Mouse (Mus musculus) kidney, postnatal 10 days (tissue): Measurements from ENCODE around the gene Arhgap20.

Experiments used
- DNase-seq: peaks from one replicate; pipeline ENCODE4 v3.0.0; 2021; ENCODE audit warnings: mixed read lengths

Arhgap20 gene

DNA sequence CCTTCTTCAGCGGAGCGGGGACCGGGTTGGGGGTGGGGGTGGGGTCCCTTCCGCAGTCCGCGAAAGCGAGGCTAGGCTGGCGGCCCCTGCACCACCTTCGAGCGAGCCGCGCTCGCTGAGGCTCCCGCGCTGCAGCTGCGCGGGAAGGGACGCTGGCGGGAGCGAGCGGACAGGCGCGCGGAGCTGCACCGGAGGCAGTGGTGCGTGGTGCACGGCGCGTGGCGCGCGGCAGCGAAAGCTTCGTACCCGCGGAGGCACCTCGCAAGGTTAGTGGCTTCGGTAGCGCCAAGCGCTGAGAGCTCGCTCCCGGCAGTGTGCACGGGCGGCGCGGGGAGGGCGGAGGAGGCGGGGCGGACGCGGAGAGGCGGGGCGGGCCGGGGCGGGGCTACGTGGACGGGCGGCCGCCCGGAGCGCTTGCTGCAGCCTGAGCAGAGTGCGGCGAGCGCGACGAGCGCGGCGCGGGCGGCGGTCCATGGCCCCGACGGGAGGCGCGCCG is at the start of gene Arhgap20:
Gene Arhgap20, plus strand, starts transcription at position 417 of the 496 bp plus-strand sequence.
- peak; percentile 86 for DNase-seq

DNA sequence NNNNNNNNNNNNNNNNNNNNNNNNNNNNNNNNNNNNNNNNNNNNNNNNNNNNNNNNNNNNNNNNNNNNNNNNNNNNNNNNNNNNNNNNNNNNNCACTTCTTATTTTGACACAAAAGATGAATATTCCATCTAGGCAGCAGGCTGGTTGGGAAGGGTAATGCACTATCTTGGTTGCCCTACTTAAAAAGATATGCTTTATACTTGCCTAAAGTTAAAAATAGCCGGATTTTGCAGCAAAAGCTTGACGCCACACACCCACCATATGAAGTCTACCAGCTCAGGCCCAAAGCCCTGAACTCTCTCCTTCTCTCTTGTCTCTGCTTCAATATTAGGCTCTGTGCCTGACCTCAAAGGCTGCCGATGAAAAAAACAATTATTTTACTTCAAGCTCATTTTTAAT is 46.3 kb upstream of the Arhgap20 start:
- no peak for DNase-seq

DNA sequence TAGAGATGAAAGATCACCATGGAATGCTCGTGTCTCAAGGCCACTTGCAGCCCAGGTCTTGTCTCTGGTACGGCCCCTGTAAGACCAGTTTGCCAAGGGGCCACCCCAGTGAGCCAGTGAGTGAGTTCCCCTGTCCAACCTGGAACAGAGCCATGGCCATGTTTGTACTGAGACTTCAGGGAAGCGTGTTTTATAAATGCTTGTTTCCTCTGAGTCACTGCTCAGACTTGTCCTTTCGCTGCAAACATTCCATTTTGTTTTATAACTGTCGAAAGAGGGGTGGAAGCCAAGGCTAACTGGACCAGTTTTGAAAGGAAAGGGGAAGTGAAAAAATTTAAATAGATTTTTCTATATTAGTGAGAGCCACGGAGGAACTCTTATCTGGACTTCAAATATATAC is 37.2 kb upstream of the Arhgap20 start:
- DNase-seq: peak; percentile 34

DNA sequence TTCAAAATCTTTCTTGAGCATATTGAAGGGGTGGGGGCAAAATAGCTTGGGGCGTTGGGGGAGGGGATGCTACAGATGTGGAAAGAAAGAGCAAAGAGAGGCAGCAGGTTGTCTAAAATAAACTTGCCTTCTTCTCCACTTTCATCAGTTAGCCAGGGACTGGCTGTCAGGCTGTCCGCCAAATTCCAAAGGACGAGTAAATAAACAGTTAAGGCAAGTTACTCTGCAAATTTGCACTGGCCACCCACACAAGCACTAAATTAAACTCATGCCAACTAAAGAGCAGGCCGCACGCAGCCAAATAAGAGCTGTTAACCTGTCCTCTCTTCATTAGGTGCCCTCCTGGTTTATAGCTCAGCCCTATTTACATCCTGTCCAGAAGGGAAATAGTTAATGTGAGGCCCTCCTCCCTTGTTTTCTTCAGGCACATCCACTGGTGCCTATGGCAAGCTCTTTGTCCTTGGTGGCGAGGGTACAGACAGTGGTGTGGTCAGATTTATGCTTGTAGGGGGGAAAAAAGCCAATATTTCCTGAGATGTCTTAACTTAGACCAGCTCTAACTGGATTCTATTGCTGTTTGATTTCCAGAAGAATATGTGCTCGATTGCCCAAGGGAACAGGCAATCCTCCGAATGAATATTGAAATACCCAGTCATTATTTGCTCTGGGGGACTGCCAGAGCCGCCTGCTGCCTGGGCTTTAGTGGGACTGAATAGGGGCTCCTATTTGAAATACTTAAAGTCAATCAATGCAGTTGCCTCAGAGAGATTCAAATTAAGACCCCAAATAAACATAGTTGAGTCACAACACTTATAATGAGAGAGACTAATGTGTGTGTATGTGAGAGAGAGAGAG is 29.7 kb upstream of the Arhgap20 start:
- no peak for DNase-seq

DNA sequence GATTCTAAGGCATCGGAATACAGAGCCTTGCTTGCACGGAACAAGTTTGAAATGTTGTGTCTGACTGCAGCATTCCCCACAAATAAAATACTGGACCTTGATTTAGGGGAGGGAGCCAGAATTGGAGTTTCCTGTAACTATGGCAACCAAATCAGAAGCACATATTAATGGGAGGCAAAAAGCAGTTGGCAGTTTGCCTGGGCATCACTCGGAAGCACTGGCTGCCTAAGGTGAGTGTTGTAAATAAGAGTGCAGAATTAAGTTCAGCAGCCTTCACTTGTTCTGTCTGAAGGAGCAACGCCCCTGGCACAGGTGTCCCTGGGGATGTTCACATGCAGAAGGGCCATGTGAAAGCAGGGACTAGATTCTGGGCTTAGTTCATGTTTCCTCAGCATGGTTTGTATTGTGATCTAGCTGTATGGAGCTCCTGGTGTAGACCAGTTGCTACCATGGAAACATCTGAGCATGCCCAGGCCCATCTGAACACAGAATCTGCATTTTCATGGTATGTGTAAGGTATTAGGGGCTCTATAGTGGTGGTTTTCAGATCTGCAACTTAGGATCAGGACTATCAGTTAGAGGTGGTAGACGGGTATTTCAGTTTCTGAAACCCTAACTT is 28.3 kb upstream of the Arhgap20 start:
- DNase-seq: peak; percentile 8

DNA sequence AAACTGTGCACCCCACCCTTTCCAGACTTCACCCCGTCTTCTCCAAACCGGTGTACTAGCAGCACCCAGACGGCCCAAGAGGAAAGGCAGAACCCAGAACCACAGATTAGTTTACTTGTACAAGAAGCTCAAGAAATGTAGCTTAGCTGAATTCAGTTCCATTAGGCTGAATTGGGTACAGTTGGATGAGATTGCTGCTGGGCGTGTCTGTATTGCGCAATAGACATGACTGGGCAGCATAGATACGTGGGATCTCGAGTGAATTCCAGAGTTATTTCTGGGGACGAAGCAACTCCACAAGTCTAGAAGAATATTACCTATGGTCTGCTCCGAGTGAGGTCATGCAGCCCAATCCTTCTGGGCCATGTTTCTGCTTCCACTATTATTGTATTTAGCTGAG is 26.8 kb upstream of the Arhgap20 start:
- DNase-seq: no peak

DNA sequence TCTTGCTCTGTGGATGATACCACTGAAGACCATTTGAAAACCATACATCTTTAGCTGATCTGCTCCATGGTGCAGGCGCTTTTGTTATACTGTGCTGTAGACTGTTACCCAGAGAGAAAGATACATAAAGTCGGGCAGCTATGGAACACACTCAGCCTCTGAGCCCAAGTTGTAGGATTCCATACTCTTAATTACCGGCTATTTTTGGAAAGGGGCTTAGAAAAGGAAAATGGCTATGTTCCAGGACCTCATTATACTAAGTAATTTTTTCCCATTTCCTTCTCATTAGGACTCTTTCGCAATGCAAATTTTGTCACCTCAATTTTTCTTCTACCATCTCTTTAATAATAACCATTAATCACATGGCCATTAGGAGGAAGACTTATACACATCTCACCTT is 25.3 kb upstream of the Arhgap20 start:
- no peak for DNase-seq

DNA sequence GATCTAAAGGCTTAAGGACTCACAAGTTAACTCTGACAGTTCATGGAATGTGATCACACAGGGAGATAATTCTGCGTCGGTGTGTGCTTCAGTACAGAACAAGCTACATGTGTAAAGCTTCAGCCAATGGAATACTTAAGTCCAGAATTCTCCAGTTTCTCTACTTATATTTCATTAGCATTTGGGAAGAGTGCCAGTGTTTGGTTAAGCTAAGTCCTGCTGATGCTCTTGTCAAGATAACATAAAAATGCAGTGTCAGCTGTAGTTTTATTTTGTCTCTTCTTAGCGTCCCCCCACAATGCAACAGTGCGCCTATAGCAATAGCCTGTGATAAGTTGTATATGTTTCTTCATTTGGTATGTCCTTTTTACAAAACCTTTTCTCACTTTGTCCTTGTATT is 15.0 kb upstream of the Arhgap20 start:
- no peak for DNase-seq

DNA sequence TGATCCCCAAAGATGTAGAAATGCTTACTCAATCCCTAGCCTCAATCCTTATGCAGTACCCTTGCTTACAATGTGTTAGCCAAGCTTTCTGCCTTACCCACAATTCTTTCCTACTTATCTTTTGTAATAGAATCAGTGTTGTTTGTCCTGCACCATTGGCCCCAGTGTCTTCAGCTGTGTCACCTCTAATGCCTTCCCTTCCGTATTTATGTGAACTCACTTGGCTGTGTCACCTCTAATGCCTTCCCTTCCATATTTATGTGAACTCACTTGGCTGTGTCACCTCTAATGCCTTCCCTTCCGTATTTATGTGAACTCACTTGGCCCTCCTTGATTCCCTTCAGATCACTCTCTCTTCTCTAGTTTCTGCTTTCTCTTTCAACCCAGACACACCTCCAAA is 4.1 kb upstream of the Arhgap20 start:
- no peak for DNase-seq

DNA sequence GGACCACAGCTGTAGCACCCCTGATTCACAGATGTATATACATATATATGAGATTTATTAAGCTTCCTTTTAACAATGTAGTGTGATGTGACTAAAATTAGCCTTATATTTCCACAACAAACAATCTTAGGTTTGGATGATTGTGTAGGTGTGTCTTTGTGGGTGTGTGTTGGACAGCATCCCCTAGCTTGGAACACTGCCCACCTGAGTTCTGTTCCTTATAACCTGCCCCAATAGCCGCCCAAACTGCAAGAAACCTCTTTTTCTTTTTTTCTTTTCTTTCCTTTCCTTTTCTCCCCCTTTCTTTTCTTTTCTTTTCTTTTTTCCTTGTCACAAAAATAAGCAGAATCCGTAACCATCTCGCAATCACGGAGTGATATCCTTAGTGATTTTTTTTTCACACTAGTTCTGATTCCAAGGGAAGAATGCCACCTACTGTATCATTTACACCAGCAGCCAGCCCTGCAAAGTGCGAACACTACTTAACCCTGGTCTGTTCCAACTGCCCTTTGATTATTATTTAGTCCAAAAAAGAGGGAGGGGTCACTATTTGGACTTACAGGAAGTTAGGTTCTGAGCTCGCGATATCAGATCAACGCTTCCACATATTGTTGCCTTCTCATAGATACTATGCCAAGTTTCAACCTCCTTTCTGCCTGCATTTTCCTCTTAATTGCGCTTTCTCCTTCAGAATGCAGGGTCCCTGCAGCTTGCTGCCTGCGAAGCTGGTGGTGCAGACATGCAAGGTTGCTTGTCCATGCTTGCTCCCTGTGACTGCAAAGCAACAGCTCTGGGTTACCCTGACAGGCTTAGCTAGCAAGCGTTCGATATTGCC is 879 bp upstream of the Arhgap20 start:
- no peak for DNase-seq

DNA sequence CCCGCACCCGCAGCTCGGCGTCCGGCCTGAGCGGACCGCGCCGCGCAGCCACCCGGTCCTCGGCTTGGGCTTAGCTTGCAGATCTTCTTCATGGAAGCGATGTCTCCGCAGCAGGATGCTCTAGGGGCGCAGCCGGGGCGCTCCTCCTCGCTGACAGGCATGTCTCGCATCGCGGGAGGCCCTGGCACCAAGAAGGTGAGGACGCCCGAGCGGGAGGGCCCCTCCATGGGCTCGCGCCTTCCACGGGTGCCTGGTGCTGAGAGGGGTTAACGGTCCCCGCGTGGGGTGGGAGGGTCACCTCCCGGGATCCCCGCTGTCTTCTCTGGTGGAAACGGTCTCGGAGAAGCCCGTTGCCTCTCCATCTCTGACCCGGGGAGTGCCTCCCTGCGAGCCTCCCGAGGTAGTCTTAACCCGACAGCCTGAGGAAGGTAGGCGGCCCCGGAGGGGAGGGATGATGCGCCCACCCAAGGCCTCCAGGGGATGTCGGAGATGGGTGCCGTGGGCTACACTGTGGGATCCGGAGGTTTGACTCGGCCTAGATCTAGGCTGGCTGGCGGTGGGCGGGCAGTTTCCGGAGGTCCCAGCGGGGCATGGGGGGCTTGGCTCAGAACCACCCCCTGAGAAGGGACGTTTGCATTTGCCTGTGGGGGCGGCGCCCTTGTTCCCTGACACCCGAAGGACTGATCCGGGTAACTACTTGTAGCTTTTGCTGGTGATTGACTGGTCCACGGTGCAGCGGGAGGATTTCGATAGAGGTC is 459 bp downstream of the Arhgap20 start:
- peak; percentile 22 for DNase-seq

DNA sequence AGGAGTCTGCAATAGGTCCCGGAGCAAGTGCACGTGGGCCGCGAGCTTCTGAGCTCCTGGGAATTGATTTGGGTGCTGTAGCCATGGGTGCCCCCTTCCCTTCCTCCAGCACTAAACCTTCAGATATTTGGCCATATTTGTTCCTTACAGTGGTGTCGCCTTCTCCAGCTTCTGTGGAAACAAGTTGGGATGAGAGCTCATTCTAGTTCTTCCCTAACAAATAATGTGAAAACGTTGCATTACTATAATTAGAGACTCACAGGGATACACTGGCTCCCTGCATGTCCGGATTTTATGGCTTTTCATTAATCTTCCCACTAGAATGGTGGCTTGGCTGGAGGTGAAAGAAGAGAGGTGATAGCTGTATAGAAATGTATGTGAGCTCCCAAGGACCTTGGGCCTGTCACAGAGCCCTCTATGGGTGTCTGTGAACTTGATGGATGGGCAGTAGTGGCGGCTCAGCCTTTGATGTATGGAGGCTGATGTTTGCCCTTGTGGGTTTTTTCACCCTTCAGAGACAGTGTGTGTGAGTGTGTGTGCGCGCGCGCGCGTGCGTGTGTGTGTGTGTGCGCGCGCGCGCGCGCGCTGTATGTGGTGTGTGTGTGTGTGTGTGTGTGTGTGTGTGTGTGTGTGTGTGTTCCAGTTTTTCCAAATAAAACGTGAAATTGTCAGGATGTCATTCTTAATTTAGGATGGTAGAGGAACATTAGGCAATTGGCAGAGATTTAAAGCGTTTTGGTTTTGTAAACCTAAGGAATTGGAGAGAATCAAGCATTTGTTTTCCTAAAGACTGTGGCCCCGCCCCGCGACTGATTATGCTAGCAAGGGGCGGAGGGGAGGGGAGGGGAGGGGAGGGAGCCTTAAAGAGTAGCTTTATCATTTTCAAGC is 1.3 kb downstream of the Arhgap20 start:
- DNase-seq: peak; percentile 26

DNA sequence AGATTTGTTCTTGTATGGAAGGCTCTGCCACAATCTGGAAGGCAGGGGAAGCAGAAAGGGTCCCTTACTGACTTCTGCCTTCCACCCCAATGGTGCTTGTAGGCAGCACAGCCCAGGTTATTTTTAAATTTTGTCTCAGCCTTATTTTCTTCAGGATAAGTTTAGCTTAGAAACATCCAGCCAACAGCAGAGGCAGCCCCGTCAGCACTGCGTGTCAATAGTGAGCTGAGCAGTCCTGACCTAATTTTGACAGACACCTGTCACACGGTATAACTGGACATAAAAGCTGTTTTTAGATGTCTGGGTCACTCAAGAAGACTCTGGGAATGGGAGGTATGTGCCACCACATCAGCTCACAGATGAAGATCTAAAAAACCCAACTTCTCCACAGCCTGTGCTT is 9.1 kb downstream of the Arhgap20 start:
- no peak for DNase-seq

DNA sequence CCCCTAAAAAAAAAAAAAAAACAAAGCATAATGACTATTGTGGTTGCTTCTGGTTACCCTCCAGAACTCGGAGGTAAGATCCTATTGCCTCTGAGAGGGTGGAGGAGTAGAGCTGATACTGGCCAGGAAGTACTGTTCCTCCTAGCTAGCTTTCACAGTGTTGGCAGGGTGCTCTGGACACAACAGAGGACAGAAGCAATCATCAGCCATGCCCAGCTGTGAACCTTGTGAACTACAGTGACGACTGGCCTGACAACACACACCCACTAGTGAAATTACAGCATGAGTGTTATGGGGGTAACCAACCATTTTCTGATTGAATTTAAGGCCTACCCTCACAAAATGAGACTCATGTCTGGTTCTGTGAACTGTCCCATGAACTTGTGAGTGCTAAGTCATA is 11.3 kb downstream of the Arhgap20 start:
- no peak for DNase-seq

DNA sequence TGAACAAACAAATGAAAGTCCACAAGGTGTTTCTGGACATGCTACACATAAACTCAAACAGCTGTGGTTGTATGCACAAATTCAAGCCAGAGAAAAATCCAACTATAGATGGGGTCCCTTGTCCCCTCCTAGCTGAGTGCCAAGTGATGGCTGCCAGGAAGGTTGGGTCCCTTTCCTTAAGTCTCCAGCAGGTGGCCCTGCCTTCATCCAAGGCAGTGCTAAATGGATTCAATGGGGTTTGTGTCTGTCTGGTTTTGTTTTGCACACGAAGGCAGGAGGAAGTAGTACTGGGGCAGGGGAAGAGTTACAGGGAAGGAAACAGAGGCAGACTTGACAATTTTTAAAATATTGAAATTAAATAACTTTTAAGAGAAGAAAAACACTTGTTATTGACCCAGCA is 12.0 kb downstream of the Arhgap20 start:
- DNase-seq: peak; percentile 29

DNA sequence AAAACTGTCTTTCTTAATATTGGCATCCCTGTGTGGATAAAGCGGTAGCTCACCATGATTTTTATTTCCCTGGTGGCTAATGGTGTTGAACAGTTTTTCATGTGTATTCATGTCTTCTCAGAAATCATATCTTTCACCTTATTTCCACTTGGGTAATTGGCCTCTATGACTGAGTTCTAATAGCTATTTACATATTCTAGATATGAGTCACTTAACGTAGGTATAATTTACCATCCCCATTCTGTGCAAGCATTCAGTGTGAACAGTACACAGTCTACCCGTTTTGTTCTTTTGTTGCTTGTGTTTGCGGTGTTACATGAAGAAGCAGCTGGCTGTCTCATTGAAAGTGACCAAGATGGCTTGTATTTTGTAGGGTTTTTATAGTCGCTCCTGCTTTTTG is 14.1 kb downstream of the Arhgap20 start:
- no peak for DNase-seq

DNA sequence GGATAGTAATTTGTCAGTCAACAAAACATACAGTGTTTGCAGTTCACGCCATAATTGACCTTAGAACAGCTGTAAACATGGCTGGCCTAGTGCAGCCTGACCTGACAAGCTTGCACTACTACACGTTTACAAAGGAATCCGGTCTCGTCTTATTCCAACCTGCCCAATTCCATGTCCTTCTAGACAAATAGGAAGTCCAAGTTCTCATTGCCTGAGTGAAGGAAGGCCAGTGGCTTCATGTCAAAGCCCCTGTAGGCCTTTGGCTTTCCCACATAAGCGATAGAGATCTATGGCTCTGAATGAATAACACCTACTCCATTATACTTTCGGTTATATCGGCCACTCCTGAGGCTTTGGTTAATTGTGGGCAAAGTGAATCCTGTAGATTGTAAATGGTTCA is 16.0 kb downstream of the Arhgap20 start:
- DNase-seq: no peak

DNA sequence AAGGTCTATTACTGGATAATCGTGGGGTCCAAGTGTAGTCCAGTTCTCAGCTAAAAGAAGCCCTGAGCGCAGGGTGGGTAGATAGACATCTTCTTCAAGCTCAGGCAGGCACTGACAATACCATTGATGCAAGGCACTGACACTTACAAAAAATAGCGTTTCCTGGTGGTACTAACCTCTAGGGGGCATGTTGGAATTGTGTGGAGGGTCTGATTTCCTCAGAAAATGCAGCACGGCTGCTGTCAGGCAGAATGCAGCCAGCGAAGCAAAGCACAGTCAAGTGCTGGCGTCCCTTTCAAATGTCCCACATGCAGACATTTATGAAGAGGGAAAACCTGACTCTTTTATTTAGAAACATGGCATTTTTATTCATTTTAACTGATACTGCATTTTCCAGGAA is 22.2 kb downstream of the Arhgap20 start:
- DNase-seq: no peak

DNA sequence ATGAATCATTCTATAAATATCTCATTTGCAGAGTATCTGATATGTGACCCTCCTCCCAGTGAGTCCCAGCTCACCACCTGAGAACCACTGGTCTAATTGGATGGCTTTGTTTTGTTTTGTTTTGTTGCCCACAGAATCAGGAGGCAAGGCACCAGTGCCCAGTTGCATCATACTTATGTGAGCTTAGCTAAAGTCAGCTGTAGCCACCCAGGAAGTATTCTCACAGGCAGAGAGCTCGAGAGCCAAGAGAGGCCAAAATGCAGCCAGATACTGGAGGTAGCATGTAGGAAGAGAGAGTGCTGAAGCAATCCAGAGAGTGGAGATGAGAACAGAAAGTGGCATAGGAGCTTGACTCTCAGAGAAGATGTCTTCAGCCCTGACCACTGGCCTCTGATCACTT is 23.3 kb downstream of the Arhgap20 start:
- DNase-seq: no peak

DNA sequence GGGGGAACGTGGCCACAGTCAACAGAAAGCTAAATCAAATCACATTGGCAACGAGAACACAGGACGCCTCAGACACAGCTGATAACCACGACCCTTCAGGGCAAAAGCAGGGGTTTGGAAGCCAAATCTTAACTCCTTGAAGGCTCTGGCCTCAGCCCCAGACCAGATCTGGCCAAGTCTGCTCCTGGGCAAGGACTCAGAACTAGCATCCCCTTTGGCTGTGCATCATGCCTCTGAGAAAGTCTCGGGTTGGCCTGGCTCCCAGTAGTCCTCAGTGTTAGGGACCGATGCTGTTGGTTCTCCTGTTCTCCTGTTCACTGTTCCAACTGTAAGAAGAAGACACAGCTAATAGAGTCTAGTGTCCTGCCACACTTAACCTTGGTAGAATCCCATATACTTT is 30.1 kb downstream of the Arhgap20 start:
- DNase-seq: peak; percentile 51

DNA sequence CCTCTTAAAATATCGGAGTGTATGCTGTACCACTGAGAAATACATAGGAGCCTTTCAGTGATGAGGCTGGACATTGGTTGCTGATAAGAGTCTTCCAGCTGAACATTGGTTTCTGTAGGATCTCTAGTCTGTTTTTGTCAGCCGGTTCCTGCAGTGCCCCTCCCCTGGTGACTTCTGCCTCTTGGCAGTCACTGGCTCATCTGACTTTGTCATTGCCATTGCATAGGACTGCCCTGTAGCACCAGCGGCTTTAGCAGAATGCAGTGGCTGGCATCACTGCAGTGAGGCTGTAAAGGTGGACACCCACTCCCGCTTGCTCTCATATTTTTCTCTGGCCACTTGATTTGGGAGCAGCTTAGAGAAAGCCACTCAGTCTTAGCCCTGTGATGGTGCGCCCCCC is 33.1 kb downstream of the Arhgap20 start:
- no peak for DNase-seq

DNA sequence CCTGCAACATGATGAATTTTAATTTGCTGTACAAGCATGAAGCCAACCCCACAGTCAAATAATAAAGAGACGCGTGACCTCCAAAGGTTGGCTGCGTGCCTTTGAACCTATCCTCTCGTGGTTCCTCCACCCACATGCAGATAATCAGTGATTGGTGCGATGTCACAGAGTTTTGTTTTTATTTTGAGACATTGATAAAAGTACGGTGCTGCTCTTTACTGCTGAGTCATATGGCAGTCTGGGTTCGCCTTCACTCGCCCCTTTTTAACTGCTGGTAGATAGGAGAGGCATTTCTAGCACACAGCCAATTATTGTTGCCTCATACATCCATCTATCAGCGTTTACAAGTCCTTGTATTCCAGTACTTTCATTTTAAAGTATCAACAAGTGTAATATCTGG is 34.0 kb downstream of the Arhgap20 start:
- no peak for DNase-seq
